Mouse (Mus musculus) right cerebral cortex, adult 18-20 months (tissue): Measurements from ENCODE around the gene Rdh14.

Experiments
- DNase-seq: peaks from one replicate; pipeline ENCODE4 v3.0.0; 2022; ENCODE audit warnings: mixed read lengths

The Rdh14 gene

GRCm38 (mm10) chr12:10390671-10391441, at the start of gene Rdh14:
TSS of gene Rdh14 (plus strand) at chr12:10390772.
- DNase-seq: peak; percentile 96

GRCm38 (mm10) chr12:10350706-10351105, 39.9 kb upstream of the Rdh14 start:
- DNase-seq: peak; percentile 3

- DNase-seq: no peak
These were observed 32.8 kb upstream of the Rdh14 start for GRCm38 (mm10) chr12:10357756-10358155.

GRCm38 (mm10) chr12:10369673-10370072, 20.9 kb upstream of the Rdh14 start, which contains the start of gene Nt5c1b:
TSS of gene Nt5c1b (plus strand) at chr12:10369973.
- DNase-seq: no peak

- peak; percentile 18 for DNase-seq
These were observed 10.2 kb downstream of the Rdh14 start for GRCm38 (mm10) chr12:10400788-10401187.

GRCm38 (mm10) chr12:10402421-10403115, 12.0 kb downstream of the Rdh14 start:
- no peak for DNase-seq

GRCm38 (mm10) chr12:10410511-10411179, 20.1 kb downstream of the Rdh14 start:
- DNase-seq: no peak

GRCm38 (mm10) chr12:10411453-10411852, 20.9 kb downstream of the Rdh14 start:
- DNase-seq: no peak

- no peak for DNase-seq
These were observed 31.8 kb downstream of the Rdh14 start for GRCm38 (mm10) chr12:10422347-10422746.

GRCm38 (mm10) chr12:10425982-10426863, 35.7 kb downstream of the Rdh14 start:
- DNase-seq: no peak

- no peak for DNase-seq
These were observed 40.4 kb downstream of the Rdh14 start for GRCm38 (mm10) chr12:10430999-10431398.

- DNase-seq: peak; percentile 71
These were observed 47.8 kb downstream of the Rdh14 start for GRCm38 (mm10) chr12:10438054-10439001.

GRCm38 (mm10) chr12:10439483-10440235, 49.1 kb downstream of the Rdh14 start:
- DNase-seq: no peak
